In genomic region chr6:91115863-91116243, GRCm38 (mm10) we compare ENCODE assay signal across 8 mouse cellular contexts. TPM values are rescaled to one million over a fixed set of nuclear protein-coding genes. Genes with fewer than 3 reads are reported as not detected.
DNase-seq lines count a peak whose midpoint lies in the region; ATAC-seq and TF ChIP-seq lines count a peak whose summit lies in the region.

No protein-coding gene starts in this region.

- intact Hi-C loops in gastrocnemius, postnatal 14 days (cut with DNase I; ENCODE audit: low total_unique reads): no loop called here

- no peaks in the 10 kb centered on the region for H3K27me3 ChIP-seq in kidney, postnatal 0 days (ENCODE audit: insufficient read depth, low read length)
- peaks cover 18% of the 10 kb centered on the region for H3K27me3 ChIP-seq in limb, embryonic 15.5 days

- H3K36me3 ChIP-seq in kidney, postnatal 0 days (ENCODE audit: insufficient read depth, low read length): no peaks in the 10 kb centered on the region
- no peaks in the 10 kb centered on the region for H3K36me3 ChIP-seq in limb, embryonic 15.5 days

- no peak for TF ChIP-seq CTCF in kidney, postnatal 0 days (IDR thresholded peaks at IDR 0.05; ENCODE audit: low read depth)

- peak overlapping the region; percentile 78 for H3K9ac ChIP-seq in kidney, postnatal 0 days (ENCODE audit: low read depth, low read length)
- H3K9ac ChIP-seq in limb, embryonic 15.5 days: no peak overlapping the region; the same call in 1 of the 2 replicates

- ATAC-seq in kidney, postnatal 0 days (replicated peaks; ENCODE audit: low FRiP score, low read depth): no peak
- peak; percentile 79 for ATAC-seq in erythroblast, adult 5-6 weeks (replicated peaks; ENCODE audit: low FRiP score, poor library complexity, severe bottlenecking)
- ATAC-seq in limb, embryonic 15.5 days (ENCODE audit: insufficient number of reproducible peaks, low FRiP score, low TSS enrichment, low read depth): no peak

- H3K9me3 ChIP-seq in kidney, postnatal 0 days (replicated peaks; ENCODE audit: low read length): no peaks in the 10 kb centered on the region
- no peaks in the 10 kb centered on the region for H3K9me3 ChIP-seq in limb, embryonic 15.5 days

- no peak for DNase-seq in kidney, postnatal 0 days (ENCODE audit: low spot score)
- DNase-seq in kidney, adult 18-20 months: no peak
- peak; percentile 40 to 56 for DNase-seq in natural killer cell, adult 2 months (ENCODE audit: low spot score in 2 of 2)
- DNase-seq in frontal cortex, postnatal 36 days (ENCODE audit: low spot score in 2 of 2): no peak
- no peak for DNase-seq in gastrocnemius, postnatal 14 days
- no peak for DNase-seq in cerebellum, adult 11-12 months

- peak overlapping the region; percentile 59 for H3K4me3 ChIP-seq in kidney, postnatal 0 days (replicated peaks; ENCODE audit: low read depth, low read length)
- peak overlapping the region; percentile 63 for H3K4me3 ChIP-seq in limb, embryonic 15.5 days

- H3K4me2 ChIP-seq in kidney, postnatal 0 days (ENCODE audit: low read length): peak overlapping the region; percentile 99
- H3K4me2 ChIP-seq in limb, embryonic 15.5 days: peak overlapping the region; percentile 99

- peak overlapping the region; percentile 75 for H3K27ac ChIP-seq in kidney, postnatal 0 days
- H3K27ac ChIP-seq in limb, embryonic 15.5 days: no peak overlapping the region

- peaks cover 19% of the 10 kb centered on the region for H3K4me1 ChIP-seq in kidney, postnatal 0 days (replicated peaks; ENCODE audit: insufficient read depth, low read length)
- peaks cover 20% of the 10 kb centered on the region for H3K4me1 ChIP-seq in limb, embryonic 15.5 days

- 17% methylated on average over 4 of the region's 4 CpGs for WGBS in kidney, postnatal 0 days
- WGBS in limb, embryonic 15.5 days: 29% methylated on average over 4 of the region's 4 CpGs

RNA-seq across cellular contexts. Expression of gene Nup210, which starts 0.8 kb away (rescaled TPM):
- 11.7 and 14.1 TPM in 2 replicates for polyA plus RNA-seq in kidney, postnatal 0 days (2015; fragmentation: Nextera tagmentation; extraction: Ambion mirVana)
- 45.3 and 64.8 TPM in 2 replicates for total RNA-seq in erythroblast, adult 5-6 weeks (2015; ENCODE audit: low replicate concordance)
- total RNA-seq in erythroblast, adult 5-6 weeks (2017; ENCODE audit: low replicate concordance): 56.8 and 60.8 TPM in 2 replicates
- 11.3 and 11.6 TPM in 2 replicates for polyA plus RNA-seq in limb, embryonic 15.5 days (2015; fragmentation: Nextera tagmentation; extraction: Ambion mirVana)
- 10 to 100 TPM; 16.9 to 18.1 TPM for total RNA-seq in gastrocnemius, postnatal 14 days (2021)

RNA-seq across cellular contexts. Expression of gene Hdac11, which starts 40.6 kb away (rescaled TPM):
- polyA plus RNA-seq in kidney, postnatal 0 days (2015; fragmentation: Nextera tagmentation; extraction: Ambion mirVana): 16.2 and 17.3 TPM in 2 replicates
- 3.8 TPM in 1 of 2 replicates, not detected in the other for total RNA-seq in erythroblast, adult 5-6 weeks (2015; ENCODE audit: low replicate concordance)
- 0.84 and 1.8 TPM in 2 replicates for total RNA-seq in erythroblast, adult 5-6 weeks (2017; ENCODE audit: low replicate concordance)
- polyA plus RNA-seq in limb, embryonic 15.5 days (2015; fragmentation: Nextera tagmentation; extraction: Ambion mirVana): 13.5 and 13.9 TPM in 2 replicates
- total RNA-seq in gastrocnemius, postnatal 14 days (2021): 1 to 10 TPM; 6.4 to 6.9 TPM

Comparison
In these comparisons a context has a peak if more than half of its experiments do, and no peak if none do; other contexts are left out.
1. DNase-seq: peak in natural killer cell, adult 2 months (2 of 2); none in kidney, postnatal 0 days (single experiment), kidney, adult 18-20 months (single experiment), frontal cortex, postnatal 36 days (0 of 2), gastrocnemius, postnatal 14 days (single experiment) and cerebellum, adult 11-12 months (single experiment).